Mouse (Mus musculus) layer of hippocampus, postnatal 25 days (tissue): ENCODE measurements at regions not wholly inside any gene's neighbourhood (a gene's known extent, or its start where the extent isn't known, plus 50 kb on each side); places are given as distances from the start of the nearest gene placed in this dataset.

Experiments
- DNase-seq, 2 experiments: peaks; one replicate each; pipeline ENCODE4 v3.0.0; 2022; ENCODE audit warnings: mixed read lengths in 2 of 2, low spot score in 1 of 2; ENCODE audit errors: extremely low spot score in 1 of 2
- microRNA-seq, 2 experiments: library from miRNA; unstranded; fragments of <30 nt; microRNA quantifications; one replicate each; pipeline ENCODE4 v1.2.0; 2021

DNA sequence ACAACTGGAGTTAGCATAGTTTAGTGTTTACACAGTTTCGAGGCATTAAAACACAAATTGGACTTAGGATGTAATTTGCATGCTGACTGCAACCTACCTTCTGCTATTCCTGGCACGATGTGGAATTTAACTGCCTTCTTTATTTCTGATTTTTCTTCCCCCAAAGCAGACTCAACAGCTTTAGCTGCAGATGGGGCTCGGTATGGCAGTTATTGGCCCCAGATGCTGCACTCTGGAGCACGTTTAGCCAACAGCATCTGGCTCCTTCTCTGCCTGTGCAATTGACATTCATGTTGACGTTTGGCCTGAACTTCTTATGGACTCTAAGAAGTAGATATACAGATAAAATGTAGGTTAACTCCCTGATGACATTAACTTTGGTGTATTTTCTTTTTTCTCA, 625.8 kb upstream of the Gm597 start:
- DNase-seq = peak in 1 of 2 experiments; percentile 20

DNA sequence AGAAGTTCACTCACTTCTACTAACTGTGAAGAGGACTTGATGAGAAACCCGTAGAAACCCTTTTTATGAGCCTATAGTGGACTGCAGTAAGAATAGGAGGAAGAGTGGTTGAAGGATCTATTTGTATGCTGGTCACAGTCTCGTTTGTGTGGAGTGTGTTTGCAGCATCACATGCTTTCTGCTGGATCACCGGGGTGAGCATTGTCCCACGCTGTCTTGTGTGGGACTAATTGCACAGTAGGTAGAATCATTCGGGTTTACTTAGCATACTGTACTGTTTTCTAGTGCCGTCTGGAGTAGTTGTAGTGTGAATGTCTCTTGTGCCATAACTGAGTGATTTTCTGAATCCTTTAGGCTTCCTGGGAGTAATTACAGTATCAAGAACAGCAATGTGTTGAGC, 624.1 kb upstream of the Gm597 start:
- no peak for DNase-seq

DNA sequence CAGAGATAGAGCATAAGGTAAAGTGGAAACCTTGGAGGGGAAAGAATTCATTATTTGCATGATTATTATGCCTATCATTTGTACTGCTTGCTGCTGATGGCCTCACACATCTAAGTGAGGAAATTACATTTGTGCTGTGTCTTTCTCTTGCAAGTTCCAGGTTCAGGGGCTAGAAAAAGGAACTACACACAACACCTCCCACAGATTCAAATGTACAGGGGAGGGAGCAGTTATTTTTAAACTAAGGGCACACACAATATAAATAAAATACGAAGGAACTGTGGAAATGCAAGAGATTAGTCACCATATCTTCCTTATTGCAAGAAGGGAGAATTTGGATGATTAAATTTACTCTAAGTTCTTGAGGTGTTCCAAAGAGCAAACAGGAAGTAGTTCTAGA, 583.7 kb upstream of the Gm597 start:
- DNase-seq = no peak

DNA sequence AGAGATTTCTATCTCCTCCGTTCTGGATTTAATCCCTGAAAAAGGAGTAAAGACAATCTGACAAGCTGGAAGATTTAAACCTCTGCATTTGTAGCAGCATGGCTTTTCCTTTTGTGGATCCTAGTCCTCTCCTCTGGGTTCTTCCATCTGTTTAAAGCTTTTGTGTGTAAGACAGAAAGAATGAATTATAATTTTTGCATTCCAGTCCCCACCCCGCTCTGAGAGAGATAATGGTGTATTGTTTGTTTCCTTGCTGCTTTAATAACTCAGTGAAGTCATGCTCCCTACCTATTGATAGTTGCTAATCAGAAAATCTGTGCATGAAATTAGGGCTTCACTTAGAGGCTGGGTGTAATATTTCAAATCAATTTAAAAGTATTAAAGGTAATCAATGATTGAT, 561.5 kb upstream of the Gm597 start:
- DNase-seq = no peak

DNA sequence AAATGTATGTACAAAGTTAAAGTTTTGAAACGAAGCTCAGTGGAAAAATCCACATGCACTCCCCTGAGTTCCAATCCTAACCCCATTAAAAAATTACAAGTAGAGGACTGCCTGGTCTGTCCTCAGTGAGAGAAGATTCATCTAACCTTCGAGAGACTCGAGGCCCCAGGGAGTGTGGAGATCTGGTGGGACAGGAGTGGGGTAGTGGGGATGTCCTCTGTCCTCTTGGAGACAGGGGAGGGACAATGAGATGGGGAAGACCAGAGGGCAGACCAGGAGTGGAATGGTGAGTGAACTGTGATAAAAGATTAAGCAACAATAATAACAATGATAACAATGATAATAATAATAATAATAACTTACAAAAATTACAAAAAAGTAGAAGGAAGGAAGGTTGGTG, 560.9 kb upstream of the Gm597 start:
- DNase-seq = no peak

DNA sequence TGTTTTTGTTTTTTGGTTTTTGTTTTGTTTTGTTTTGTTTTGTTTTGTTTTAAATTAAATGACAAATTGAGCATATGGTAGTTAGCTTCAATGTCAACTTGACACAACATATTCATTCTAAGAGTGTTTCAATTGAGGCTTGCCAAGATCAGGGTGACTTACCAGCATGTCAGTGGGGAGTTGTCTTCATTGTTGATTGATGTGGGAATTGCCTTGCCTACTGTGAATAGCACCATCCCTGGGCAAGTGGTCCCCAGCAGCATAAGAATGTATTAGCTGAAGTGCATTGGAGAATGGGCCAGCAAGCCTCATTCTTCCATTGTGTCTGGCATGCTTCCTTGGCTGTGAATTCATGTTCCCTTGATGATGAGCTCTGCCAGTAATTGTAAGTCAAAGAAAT, 548.9 kb upstream of the Gm597 start:
- no peak for DNase-seq

Small RNA genes lying in the stretch of these regions (microRNA-seq; reads per million reads assigned to microRNA genes)
- gene Gm23785 = 0 reads per million in 2 experiments
